Comparison of ENCODE assay signal across 20 mouse cellular contexts in genomic region chr12:88403541-88403940, GRCm38 (mm10). TPM values are rescaled to one million over a fixed set of nuclear protein-coding genes. Genes with fewer than 3 reads are reported as not detected.
DNase-seq lines count a peak whose midpoint lies in the region; ATAC-seq and TF ChIP-seq lines count a peak whose summit lies in the region.
"Had no signal": no experiment of that assay in that cellular context is flagged by ENCODE, and none has a peak within 500 bp of the region (broad histone marks: within the 10 kb centered on the region; RNA-seq: fewer than 3 reads in every experiment).

No protein-coding gene starts in this region.

- no peak for TF ChIP-seq EP300 in heart, adult 2 months (IDR thresholded peaks at IDR 0.05; ENCODE audit: insufficient read depth, low read depth, low read length)

- no peaks in the 10 kb centered on the region; the same call in 1 of the 2 replicates for H3K4me1 ChIP-seq in heart, adult 2 months (ENCODE audit: control insufficient read depth, insufficient read depth, low read length)
- H3K4me1 ChIP-seq in heart, embryonic 12.5 days (replicated peaks) = no peaks in the 10 kb centered on the region
- H3K4me1 ChIP-seq: limb, embryonic 12.5 days had no signal

- no peaks in the 10 kb centered on the region for H3K79me2 ChIP-seq in heart, adult 2 months (replicated peaks; ENCODE audit: control insufficient read depth, insufficient read depth, low read length)

- no peaks in the 10 kb centered on the region for H3K27me3 ChIP-seq in heart, adult 2 months (ENCODE audit: control insufficient read depth, insufficient read depth, low read length)
- no peaks in the 10 kb centered on the region for H3K27me3 ChIP-seq in heart, embryonic 12.5 days (replicated peaks)
- H3K27me3 ChIP-seq: forebrain, embryonic 12.5 days; hindbrain, embryonic 12.5 days; limb, embryonic 12.5 days; liver, embryonic 13.5 days; neural tube, embryonic 13.5 days had no signal

- TF ChIP-seq POLR2A in heart, adult 2 months (IDR thresholded peaks at IDR 0.05; ENCODE audit: insufficient read depth, low read depth, low read length) = no peak

- H3K9ac ChIP-seq in heart, adult 2 months (ENCODE audit: low read depth, low read length) = no peak overlapping the region
- no peak overlapping the region for H3K9ac ChIP-seq in heart, embryonic 12.5 days
- H3K9ac ChIP-seq: forebrain, embryonic 12.5 days; hindbrain, embryonic 12.5 days; limb, embryonic 12.5 days; liver, embryonic 13.5 days; neural tube, embryonic 13.5 days had no signal

- no peaks in the 10 kb centered on the region for H3K36me3 ChIP-seq in heart, adult 2 months (ENCODE audit: control insufficient read depth, insufficient read depth, low read length)
- peaks cover 15% of the 10 kb centered on the region for H3K36me3 ChIP-seq in heart, embryonic 12.5 days
- H3K36me3 ChIP-seq: liver, embryonic 13.5 days had no signal

- ATAC-seq in heart, embryonic 12.5 days (ENCODE audit: insufficient number of reproducible peaks, low FRiP score) = no peak
- ATAC-seq: CD4-positive, CD25-positive, alpha-beta regulatory T cell, adult 4 months; inflammation-experienced regulatory T-cells, adult 6 months had no signal

- peak; percentile 11 for DNase-seq in cerebellum, adult 11-12 months
- DNase-seq in cerebellum, adult 11 months = no peak
- DNase-seq in heart, adult 2 months = peak; percentile 34 to 47
- peak; percentile 25 for DNase-seq in NIH3T3 (ENCODE audit: low read depth)
- DNase-seq in heart, postnatal 36 days = peak; percentile 15 to 24
- DNase-seq in embryo, embryonic 9.5 days (ENCODE audit: extremely low spot score) = no peak
- DNase-seq in embryo, embryonic 11 days = no peak
- DNase-seq: cerebellum, adult 2 months; kidney, adult 8-10 months; liver, embryonic 13.5 days; thymus, adult 2 months had no signal

- no peak overlapping the region for H3K4me2 ChIP-seq in heart, embryonic 12.5 days
- H3K4me2 ChIP-seq: forebrain, embryonic 12.5 days; hindbrain, embryonic 12.5 days; limb, embryonic 12.5 days; liver, embryonic 13.5 days; neural tube, embryonic 13.5 days had no signal

- H3K4me3 ChIP-seq in heart, adult 2 months = no peak overlapping the region
- H3K4me3 ChIP-seq in heart, embryonic 12.5 days = no peak overlapping the region
- H3K4me3 ChIP-seq: forebrain, embryonic 12.5 days; hindbrain, embryonic 12.5 days; limb, embryonic 12.5 days; liver, embryonic 13.5 days; midbrain, embryonic 10.5 days; neural tube, embryonic 13.5 days had no signal

- intact Hi-C loops in heart, adult 2 months (cut with DNase I) = no loop called here
- intact Hi-C loops in heart, postnatal 36 days (cut with DNase I) = loop anchor here (10.0 kb wide), 1 partner anchor 301 kb away; no protein-coding TSS in a partner anchor

- no peak overlapping the region for H3K27ac ChIP-seq in heart, adult 2 months
- no peak overlapping the region for H3K27ac ChIP-seq in heart, embryonic 12.5 days (ENCODE audit: poor library complexity, severe bottlenecking)
- H3K27ac ChIP-seq: forebrain, embryonic 12.5 days; hindbrain, embryonic 12.5 days; limb, embryonic 12.5 days; liver, embryonic 13.5 days; midbrain, embryonic 10.5 days; neural tube, embryonic 13.5 days had no signal

- 59% methylated on average over 5 of the region's 5 CpGs for WGBS in heart, adult 2 months
- WGBS in heart, embryonic 12.5 days = 49% methylated on average over 5 of the region's 5 CpGs

- H3K9me3 ChIP-seq in heart, embryonic 12.5 days (replicated peaks) = no peaks in the 10 kb centered on the region
- H3K9me3 ChIP-seq: forebrain, embryonic 12.5 days; G1E; hindbrain, embryonic 12.5 days; limb, embryonic 12.5 days; liver, embryonic 13.5 days; midbrain, embryonic 10.5 days; neural tube, embryonic 13.5 days had no signal

- no peak for TF ChIP-seq CTCF in heart, adult 2 months (IDR thresholded peaks at IDR 0.05)

RNA-seq across cellular contexts. Expression of gene Adck1, which starts 43.2 kb away (rescaled TPM):
- total RNA-seq in heart, adult 2 months (2021) = 10 to 100 TPM; 25.0 to 26.3 TPM
- 37.4 and 48.7 TPM in 2 replicates for polyA plus RNA-seq in heart, adult 2 months (2012; rRNA removed)
- 17.2 and 19.6 TPM in 2 replicates for polyA plus RNA-seq in heart, embryonic 12.5 days (2016; fragmentation: Nextera tagmentation; extraction: Ambion mirVana)
- 10 to 100 TPM; 24.9 to 27.1 TPM for total RNA-seq in heart, postnatal 36 days (2021)

Comparison
In these comparisons a context has a peak if more than half of its experiments do, and no peak if none do; other contexts are left out.
1. DNase-seq: peak in cerebellum, adult 11-12 months (single experiment), heart, adult 2 months (2 of 2), NIH3T3 (single experiment) and heart, postnatal 36 days (2 of 2); none in cerebellum, adult 11 months (single experiment), embryo, embryonic 9.5 days (single experiment) and embryo, embryonic 11 days (single experiment).